Mouse (Mus musculus): ENCODE data around the gene Hacd4.

DNA sequence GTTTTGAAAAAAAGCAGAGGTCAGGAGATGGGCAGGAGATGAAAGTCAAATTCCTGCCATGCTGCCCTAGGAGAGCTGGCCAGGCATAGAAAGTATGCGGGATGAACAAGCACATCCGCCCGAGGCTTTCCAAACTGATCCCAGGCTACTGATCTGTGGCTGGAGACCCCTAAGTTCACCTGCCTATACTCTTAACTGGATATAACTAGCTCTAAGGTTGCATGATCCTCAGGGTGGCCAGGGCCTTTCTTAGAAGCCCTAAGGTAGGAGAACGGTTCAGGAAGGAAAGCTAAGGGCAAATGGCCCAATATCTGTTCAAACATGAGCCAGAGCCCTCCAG, 232 bp upstream of the Hacd4 start:
- TF ChIP-seq CTCF (IDR thresholded peaks at IDR 0.05; ENCODE audit: low read depth) (no peak), EP300 (optimal IDR thresholded peaks at IDR 0.05) (no peak)

Data from stomach, postnatal 0 days (tissue).